Mouse (Mus musculus) neutrophil, adult 5-6 weeks (primary cell): ENCODE measurements around the gene Supt4a. TPM values are rescaled to one million over a fixed set of nuclear protein-coding genes. Genes with fewer than 3 reads are reported as not detected.

Source experiments
- ATAC-seq: fragments of 151-379, 151-347 bp; 2 replicates; pipeline ENCODE4 v1.8.0; 2017; ENCODE audit warnings: mild to moderate bottlenecking, moderate TSS enrichment; ENCODE audit not compliant: insufficient number of reproducible peaks, poor library complexity, low FRiP score, severe bottlenecking; ENCODE audit errors: extremely low read depth
- total RNA-seq: library from RNA; stranded (forward); fragments of 200-1000 nt; gene quantifications from 2 replicates; pipeline ENCODE4 v1.2.3, GENCODE M21; 2017

Gene Supt4a
- total RNA-seq, 1 experiment from 2014 or later = 181 TPM

GRCm38 (mm10) chr11:87748132-87749119, 11.1 kb downstream of the Supt4a start:
- ATAC-seq = peak; percentile 62

- ATAC-seq = peak; percentile 78
Observed at GRCm38 (mm10) chr11:87749192-87750042, 12.1 kb downstream of the Supt4a start.

- no peak for ATAC-seq
Observed at GRCm38 (mm10) chr11:87750043-87750421, 12.7 kb downstream of the Supt4a start.

- ATAC-seq = no peak
Observed at GRCm38 (mm10) chr11:87750521-87750920, 13.2 kb downstream of the Supt4a start.

- no peak for ATAC-seq
Observed at GRCm38 (mm10) chr11:87751031-87751430, 13.7 kb downstream of the Supt4a start.

- no peak for ATAC-seq
Observed at GRCm38 (mm10) chr11:87751491-87751966, 14.2 kb downstream of the Supt4a start.

GRCm38 (mm10) chr11:87752307-87752706, 15.0 kb downstream of the Supt4a start:
- ATAC-seq = no peak

- no peak for ATAC-seq
Observed at GRCm38 (mm10) chr11:87753255-87753654, 15.9 kb downstream of the Supt4a start.

GRCm38 (mm10) chr11:87753891-87754501, 16.6 kb downstream of the Supt4a start:
- ATAC-seq = no peak

- peak; percentile 23; the same call in 1 of the 2 replicates for ATAC-seq
Observed at GRCm38 (mm10) chr11:87754603-87755002, 17.3 kb downstream of the Supt4a start.

GRCm38 (mm10) chr11:87755360-87756017, 18.1 kb downstream of the Supt4a start:
- ATAC-seq = peak; percentile 61

- peak; percentile 23 for ATAC-seq
Observed at GRCm38 (mm10) chr11:87756251-87756820, 19.0 kb downstream of the Supt4a start.

- no peak for ATAC-seq
Observed at GRCm38 (mm10) chr11:87757001-87757954, 19.9 kb downstream of the Supt4a start.

GRCm38 (mm10) chr11:87758161-87758911, 21.0 kb downstream of the Supt4a start:
- no peak for ATAC-seq

GRCm38 (mm10) chr11:87758957-87759608, 21.7 kb downstream of the Supt4a start:
- ATAC-seq = no peak

- ATAC-seq = peak; percentile 10; the same call in 1 of the 2 replicates
Observed at GRCm38 (mm10) chr11:87759609-87760005, 22.3 kb downstream of the Supt4a start.
